Mouse (Mus musculus) embryonic stem cell, embryonic (primary cell): ENCODE results near the gene Radil.

Experiments used
- CTCF ChIA-PET, 4 experiments: fragments of 300-600 bp in 2 of 4; fragments of 350-600 bp in 2 of 4; sonication (Branson Sonifier 250); formaldehyde crosslinking; loops; one replicate each; lab custom pipeline; 2022; ENCODE audit warnings: inconsistent platforms in 2 of 4; lab: Charles Lee
- POLR2A ChIA-PET, 4 experiments: fragments of 300-600 bp in 2 of 4; fragments of 350-600 bp in 2 of 4; sonication (Branson Sonifier 250); formaldehyde crosslinking; loops; one replicate each; lab custom pipeline; 2022; ENCODE audit warnings: antibody characterized with exemption in 4 of 4, inconsistent platforms in 1 of 4; lab: Charles Lee

The Radil gene

DNA sequence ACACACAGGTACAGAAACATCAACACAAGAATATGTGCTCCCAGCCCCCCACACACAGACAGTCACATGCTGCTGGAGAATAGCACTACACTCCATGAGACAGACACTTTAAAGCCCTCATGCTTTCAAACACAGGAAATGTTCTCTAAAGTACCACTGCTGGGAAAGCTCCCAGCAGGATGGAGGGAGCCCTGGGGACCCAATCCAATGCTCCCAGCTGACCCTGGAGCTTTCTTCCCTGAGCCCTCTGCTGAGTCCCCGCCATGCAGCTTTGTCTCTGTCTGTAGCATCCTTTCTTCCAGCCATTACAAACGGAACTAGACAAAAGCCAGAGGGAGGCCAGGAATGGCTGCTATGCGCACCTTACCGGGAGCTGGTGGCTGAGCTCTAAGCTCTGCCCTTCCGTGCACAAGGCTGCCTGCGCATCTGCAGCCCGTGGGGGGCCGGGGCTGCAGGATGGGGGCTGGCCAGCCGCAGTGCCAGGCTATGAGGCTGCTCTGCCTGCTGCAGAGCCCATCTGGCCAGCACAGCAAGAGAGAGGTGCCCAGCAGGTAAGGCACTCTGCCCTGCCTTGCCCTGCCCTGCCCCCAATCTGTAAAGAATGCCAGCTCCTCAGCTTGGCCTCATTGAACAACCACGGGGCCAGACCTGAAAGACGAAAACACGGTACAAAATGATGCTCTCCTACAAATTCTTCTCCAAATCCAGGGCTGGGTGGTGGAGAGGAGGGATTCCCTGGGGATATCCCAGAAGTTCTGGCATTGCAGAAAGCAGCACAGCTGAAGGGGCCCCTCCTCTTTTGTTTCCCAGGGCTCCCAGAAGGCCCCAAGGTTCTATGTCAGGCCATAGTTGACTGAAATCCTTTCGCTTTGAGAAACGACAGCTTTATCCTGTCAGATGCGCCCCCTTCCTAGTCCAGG, 41.5 kb downstream of the Radil start:
- POLR2A ChIA-PET, result interaction anchor here in 3 of 4 experiments (0.6 to 2.3 kb wide), 11 partner anchors 9 to 37 kb away, joined by 3 to 5 read pairs (median 4); partner anchors contain the start of gene Papolb (in 2 of the 3)
- CTCF ChIA-PET, result interaction anchor here in 3 of 4 experiments (0.7 to 1.6 kb wide), 5 partner anchors 9 to 661 kb away, joined by 3 to 4 read pairs (median 4); partner anchors contain the start of gene Radil (in 2 of the 3)

DNA sequence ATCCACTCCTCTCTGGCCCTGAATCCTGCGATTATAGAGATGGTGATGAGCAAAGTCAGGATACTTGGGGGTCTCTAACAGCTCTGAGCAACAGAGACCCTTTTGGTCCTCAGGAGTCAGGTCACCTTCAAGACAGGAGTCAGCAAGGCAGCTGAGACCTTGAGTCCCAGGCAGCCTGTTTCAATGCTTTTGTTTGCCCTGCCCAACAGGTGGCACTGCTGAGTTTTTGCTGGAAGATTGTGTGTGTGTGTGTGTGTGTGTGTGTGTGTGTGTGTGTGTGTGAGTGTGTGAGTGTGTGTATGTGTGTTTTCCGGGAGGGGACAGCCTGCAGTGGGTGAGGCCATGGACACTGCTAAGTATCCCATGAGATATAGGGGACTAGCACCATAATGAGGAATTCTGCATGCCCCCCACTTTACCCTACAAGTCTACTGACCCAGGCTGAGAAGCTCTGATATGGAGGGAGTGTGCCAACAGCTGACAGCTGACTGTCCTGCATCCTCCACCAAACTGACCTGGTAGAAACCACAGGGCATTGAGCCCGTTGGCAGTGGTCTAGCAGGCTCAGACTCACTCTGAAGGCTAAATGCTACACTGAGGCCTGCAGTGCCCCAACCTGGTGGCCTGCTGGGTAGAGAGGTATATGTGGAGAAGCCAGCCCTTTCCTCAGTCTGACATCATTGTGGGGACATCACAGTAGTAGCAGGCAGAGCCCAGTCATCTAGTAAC, 45.0 kb downstream of the Radil start:
- CTCF ChIA-PET, result interaction anchor here (0.6 to 6.3 kb wide), 33 partner anchors 8 to 659 kb away, joined by 3 to 83 read pairs (median 4); partner anchors contain the start of genes Radil (in 1 of the 4) and Slc29a4 (in 1 of the 4)
- POLR2A ChIA-PET, result interaction anchor here in 3 of 4 experiments (0.6 to 2.5 kb wide), 10 partner anchors 11 to 443 kb away, joined by 3 to 9 read pairs (median 4); partner anchors contain the start of genes Papolb (in 1 of the 3) and Radil (in 1 of the 3)

DNA sequence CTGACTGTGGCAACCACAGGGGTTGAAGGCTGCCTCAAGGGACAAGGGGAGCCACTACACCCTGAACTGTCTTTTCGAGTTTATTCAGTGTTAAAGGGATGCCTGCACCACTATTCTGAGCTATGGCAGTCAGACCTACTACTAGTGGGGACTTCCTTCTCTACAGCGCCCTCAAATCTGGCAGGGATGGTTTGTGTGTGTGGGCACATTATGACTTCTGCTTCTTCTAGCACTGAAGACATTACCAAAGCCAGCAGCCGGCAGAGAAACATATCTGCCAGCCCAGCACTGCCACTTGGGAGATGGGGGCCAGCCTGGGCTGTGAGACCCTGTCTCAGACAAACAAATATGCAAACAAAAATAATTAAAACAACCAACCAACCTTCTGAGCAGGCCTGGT, 46.7 kb downstream of the Radil start:
- POLR2A ChIA-PET, result interaction anchor here in 1 of 4 experiments (1.6 kb wide), 1 partner anchor 34 kb away, joined by 3 read pairs; no protein-coding TSS in a partner anchor
- CTCF ChIA-PET, result interaction anchor here in 2 of 4 experiments (1.6 to 6.3 kb wide), 4 partner anchors 42 to 116 kb away, joined by 5 to 83 read pairs (median 24); partner anchors contain the start of gene Radil (in 2 of the 2)

DNA sequence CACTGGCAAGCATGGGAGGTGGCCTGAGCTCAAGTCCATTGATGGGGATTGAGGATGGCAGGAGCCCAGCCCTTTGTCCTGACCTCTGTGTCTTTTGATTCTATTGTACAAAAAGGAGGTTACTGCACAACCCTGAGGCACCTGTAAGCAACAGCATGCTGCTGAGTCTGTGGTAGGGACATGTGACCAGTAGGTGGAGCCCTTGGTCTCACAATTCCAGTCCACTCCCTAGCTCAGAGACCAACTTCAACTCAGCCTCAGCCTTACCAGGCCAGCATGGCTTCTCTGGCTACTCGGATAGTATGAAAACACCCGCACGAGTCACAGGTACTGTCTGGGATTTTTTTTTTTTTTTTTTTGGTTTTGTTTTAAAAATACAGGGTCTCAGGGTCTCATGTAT, 48.5 kb downstream of the Radil start:
- CTCF ChIA-PET, result interaction anchor here (0.5 to 6.3 kb wide), 65 partner anchors 9 to 1892 kb away, joined by 3 to 83 read pairs (median 5); partner anchors contain the start of genes Radil (in 4 of the 4), Ap5z1 (in 1 of the 4) and Papolb (in 1 of the 4)
- POLR2A ChIA-PET, result interaction anchor here in 3 of 4 experiments (0.6 to 2.1 kb wide), 28 partner anchors 11 to 1966 kb away, joined by 3 to 21 read pairs (median 4); partner anchors contain the start of gene Radil (in 1 of the 3)

DNA sequence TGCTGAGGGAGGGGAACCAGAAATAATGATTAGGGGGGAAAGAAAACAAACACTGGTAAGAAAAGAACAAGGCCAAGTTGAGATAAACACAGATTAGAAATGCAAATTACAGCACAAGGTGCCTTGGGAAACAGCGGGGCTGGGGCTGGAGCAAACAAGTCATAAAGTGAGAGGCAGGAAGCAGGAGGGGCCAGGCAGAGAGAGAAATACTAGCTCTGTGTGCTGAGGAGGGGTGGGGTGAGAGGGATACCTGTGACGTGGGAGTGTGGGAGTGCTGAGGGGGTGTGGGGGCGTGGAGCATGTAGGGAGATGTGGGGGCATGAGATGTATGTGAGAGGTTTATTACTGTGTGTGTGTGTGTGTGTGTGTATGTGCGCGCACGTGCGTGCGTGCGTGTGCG, 50.0 kb downstream of the Radil start:
- POLR2A ChIA-PET, result interaction anchor here (0.6 to 1.9 kb wide), 13 partner anchors 8 to 767 kb away, joined by 3 to 8 read pairs (median 3); partner anchors contain the start of genes Ap5z1 (in 1 of the 4), Papolb (in 1 of the 4) and Radil (in 1 of the 4)
- CTCF ChIA-PET, result interaction anchor here (0.6 to 1.7 kb wide), 24 partner anchors 8 to 1247 kb away, joined by 3 to 19 read pairs (median 4); partner anchors contain the start of gene Radil (in 3 of the 4)

DNA sequence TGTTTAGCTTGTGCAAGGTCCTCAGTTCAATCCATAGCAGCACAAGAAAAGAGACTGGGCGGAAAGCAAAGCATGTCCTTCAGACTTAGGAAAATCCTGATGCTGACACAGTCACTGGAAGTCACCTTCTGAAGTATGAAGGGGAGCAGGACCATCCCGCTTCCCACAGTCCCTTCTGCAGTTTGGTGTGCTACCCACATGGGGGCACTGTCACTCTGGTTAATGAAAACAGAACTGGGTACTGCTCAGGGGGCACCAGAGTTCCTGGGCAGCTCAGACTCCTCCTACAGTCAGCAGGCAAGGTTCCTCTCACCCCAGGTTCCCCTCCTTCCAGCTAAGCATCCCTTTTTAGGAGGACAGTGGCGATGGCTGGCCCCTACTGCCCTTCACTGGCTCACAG, 51.9 kb downstream of the Radil start:
- CTCF ChIA-PET, result interaction anchor here (0.6 to 2.8 kb wide), 14 partner anchors 13 to 306 kb away, joined by 3 to 21 read pairs (median 4); partner anchors contain the start of gene Radil (in 2 of the 4)
- POLR2A ChIA-PET, result interaction anchor here in 3 of 4 experiments (0.5 to 1.3 kb wide), 6 partner anchors 12 to 380 kb away, joined by 3 to 4 read pairs (median 3); partner anchors contain the start of gene Radil (in 1 of the 3)

DNA sequence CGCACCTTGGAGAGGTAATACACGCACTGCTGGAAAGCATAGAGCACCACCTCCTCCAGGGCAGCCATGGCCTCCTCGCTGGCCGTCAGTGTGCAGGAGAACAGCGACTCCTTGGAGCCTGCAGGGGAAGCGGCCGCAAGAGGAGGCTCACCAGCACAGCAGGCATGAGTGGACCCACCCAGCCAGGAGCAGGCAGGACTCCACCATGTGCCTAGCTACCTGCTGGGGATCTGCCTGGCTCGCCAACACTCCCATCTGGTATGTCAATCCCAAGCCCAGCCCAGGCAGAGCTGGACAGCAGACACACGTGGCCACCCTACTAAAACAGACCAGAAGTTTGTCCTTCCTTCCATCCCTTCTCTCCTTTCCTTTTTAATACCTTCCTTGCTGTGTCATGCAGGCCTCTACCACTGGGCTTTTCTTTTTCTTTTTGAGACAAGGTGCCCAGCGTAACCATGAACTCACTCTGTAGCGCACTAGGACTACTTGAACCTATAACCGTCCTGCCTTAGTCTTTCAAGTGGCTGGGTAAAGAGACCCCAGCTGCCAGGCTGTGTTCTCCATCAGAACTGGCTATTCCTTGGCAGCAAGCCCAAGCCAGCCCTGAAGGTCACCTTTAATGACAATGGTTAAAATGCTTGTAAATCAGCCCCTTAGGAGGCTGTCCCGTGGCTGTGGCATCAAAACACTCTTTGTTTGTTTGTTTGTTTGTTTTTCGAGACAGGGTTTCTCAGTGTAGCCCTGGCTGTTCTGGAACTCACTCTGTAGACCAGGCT, 55.4 kb downstream of the Radil start:
- ChIA-PET CTCF (interaction anchor here in 2 of 4 experiments (0.5 to 2.0 kb wide), 8 partner anchors 10 to 353 kb away, joined by 3 to 9 read pairs (median 3); partner anchors contain the start of gene Radil (in 1 of the 2)), POLR2A (interaction anchor here in 2 of 4 experiments (1.2 to 1.4 kb wide), 5 partner anchors 22 to 51 kb away, joined by 3 to 4 read pairs (median 4); partner anchors contain the start of gene Papolb (in 1 of the 2))

DNA sequence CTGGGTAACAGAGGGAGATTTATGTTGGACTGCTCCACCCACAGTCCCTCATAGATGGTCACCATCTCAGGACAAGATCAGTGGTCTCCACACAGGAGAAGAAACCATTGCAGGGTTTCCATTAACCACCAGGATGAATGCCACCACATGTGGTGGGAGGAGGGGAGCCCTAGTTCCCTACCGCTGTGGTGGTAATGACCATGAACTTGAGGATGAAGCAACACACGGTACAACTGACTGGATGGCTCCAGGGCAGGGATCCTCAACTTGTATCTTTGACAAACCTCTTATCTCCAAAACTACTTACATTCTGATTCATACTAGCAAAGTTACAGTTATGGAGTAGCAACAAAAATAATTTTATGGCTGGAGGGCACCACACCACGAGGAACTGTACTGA, 57.6 kb downstream of the Radil start:
- ChIA-PET CTCF (interaction anchor here in 2 of 4 experiments (0.6 to 1.0 kb wide), 3 partner anchors 9 to 22 kb away, joined by 3 to 4 read pairs (median 3); no protein-coding TSS in a partner anchor), POLR2A (interaction anchor here in 1 of 4 experiments (1.2 to 2.0 kb wide), 4 partner anchors 10 to 56 kb away, joined by 4 to 5 read pairs (median 4); partner anchors contain the start of gene Papolb)

DNA sequence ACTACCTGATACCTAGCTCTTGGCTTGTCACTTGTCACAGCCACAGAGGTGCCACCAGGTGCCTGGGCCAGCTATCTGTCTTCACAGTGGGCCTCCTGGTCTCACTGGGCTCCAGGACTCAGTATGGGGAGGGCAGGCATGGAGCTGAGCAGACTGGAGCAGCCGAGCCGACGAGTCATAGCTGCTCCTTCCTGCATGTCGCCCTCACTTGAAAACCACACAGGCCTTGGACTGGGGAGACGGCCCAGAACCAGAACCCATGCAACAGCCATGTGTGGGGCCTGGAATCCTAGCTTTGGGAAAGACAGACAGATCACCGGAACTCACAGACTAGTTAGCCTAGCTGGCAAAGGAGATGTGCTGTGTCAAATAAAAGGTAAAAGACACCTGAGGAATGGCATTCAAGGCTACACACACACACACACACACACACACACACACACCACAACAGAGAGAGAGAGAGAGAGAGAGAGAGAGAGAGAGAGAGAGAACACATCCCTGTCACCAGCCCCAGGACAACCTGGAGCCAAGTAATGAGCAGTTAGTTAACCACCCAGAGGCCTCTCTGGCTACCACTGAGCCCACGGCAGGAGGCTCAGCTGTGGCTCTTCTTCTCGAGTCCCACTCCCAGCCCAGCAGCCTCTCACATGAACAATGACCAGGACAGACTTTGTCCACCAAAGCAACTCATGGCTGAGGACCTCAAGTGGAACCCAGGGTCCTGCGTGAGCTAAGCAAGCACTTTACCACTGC, 60.8 kb downstream of the Radil start:
- CTCF ChIA-PET, result interaction anchor here in 2 of 4 experiments (1.1 to 2.1 kb wide), 4 partner anchors 11 to 130 kb away, joined by 3 to 4 read pairs (median 4); partner anchors contain the start of gene Radil (in 1 of the 2)
- POLR2A ChIA-PET, result interaction anchor here in 3 of 4 experiments (0.5 to 1.3 kb wide), 5 partner anchors 12 to 397 kb away, joined by 3 to 5 read pairs (median 4); no protein-coding TSS in a partner anchor

DNA sequence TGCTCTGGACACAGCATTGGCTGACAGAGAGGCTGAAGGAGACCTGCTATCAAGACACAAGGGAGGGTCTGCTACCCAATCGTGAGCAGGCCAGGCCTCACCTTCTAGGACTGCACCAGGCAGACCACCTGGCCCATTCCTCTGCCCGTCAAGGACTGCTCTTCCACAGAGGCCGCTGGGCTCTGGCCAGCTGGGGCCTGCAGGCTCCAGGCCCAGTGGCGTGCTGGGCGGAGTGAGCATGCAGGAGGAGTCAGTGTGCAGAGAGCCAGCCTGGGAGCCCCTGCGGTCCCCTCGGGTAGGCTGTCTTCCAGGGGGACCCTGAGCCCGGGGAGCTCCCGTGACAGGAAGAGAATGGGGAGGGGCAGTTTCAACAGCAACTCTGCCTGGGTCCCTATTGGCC, 64.2 kb downstream of the Radil start:
- POLR2A ChIA-PET, result interaction anchor here in 1 of 4 experiments (0.7 to 1.1 kb wide), 2 partner anchors 12 to 191 kb away, joined by 3 read pairs; no protein-coding TSS in a partner anchor
- CTCF ChIA-PET, result interaction anchor here in 2 of 4 experiments (0.5 to 1.5 kb wide), 4 partner anchors 12 to 21 kb away, joined by 3 to 5 read pairs (median 4); no protein-coding TSS in a partner anchor

DNA sequence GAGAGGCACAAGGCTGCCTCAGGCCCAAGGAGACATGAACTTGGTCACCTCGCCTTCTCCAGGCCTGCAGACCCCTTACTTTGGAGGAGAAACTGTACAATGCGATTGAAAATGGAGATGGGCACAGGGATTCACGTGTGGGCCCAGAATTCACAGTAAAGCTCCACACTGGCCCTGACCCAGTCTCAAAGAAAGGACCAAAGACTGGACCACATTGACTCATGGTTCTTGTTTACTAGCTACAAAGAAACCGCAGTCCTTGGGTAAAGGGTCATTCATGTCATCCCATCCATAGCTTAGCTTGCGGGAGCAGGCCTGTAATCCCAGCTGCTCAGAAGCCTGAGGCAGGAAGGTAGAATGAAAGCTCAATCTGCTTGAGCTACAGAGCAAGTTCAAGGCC, 67.3 kb downstream of the Radil start:
- POLR2A ChIA-PET, result interaction anchor here in 2 of 4 experiments (0.6 to 2.9 kb wide), 11 partner anchors 9 to 334 kb away, joined by 3 to 11 read pairs (median 4); partner anchors contain the start of genes Ap5z1 (in 1 of the 2), Papolb (in 1 of the 2), Radil (in 1 of the 2) and Tnrc18 (in 1 of the 2)
- CTCF ChIA-PET, result interaction anchor here in 3 of 4 experiments (0.5 to 4.5 kb wide), 18 partner anchors 10 to 373 kb away, joined by 3 to 35 read pairs (median 4); partner anchors contain the start of gene Radil (in 3 of the 3)

DNA sequence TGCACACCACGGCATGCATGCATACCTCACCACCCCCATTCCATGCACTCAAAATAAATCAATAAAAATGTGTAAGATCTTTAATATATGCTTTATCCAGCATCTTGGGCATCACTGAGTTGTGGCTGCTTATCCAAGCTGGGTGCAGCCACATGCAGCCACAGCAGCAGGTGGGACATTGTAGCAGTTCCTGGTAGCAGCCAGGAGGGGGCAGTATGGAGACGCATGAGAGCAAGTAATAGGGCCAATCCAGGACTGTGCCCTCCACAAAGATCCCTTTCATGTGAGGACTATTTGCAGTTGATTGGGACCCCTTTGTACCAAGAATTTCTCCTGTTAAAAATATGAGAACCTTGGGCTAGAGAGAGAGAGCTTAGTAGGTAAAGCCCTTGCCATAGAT, 68.4 kb downstream of the Radil start:
- ChIA-PET CTCF (interaction anchor here (0.6 to 4.5 kb wide), 25 partner anchors 8 to 372 kb away, joined by 3 to 35 read pairs (median 4); partner anchors contain the start of gene Radil (in 3 of the 4)), POLR2A (interaction anchor here in 3 of 4 experiments (0.7 to 2.9 kb wide), 7 partner anchors 10 to 68 kb away, joined by 3 to 11 read pairs (median 4); partner anchors contain the start of gene Radil (in 2 of the 3))

DNA sequence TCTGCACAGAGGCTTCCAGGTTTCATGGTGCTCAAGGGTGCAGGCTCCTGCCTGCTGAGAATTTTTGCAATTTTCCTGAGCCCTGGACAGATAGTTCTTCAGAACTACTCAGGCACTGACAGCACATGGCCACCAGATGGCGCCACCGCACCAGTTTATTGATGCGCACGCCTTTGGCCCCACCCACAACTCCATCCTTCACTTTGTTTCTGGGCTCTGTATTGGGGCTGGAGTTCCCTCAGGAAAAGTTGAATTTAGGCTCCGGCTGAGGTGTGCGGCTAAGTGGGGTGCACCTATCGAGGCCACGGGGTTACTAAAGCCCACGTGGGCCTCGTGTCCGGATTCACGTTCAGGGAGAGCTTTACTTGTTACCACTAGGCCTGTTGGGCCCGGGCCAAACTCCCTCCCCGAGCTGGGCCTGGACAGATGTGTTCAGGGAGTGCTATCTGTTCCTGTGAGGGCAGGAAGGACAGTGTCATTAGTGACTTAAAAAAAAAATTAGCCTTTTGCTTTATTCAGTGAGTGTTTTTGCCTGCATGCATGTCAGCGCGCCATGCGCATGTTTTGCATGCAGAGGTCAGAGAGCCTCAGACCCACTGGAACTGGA, 72.0 kb downstream of the Radil start:
- CTCF ChIA-PET, result interaction anchor here (0.6 to 2.1 kb wide), 16 partner anchors 9 to 378 kb away, joined by 3 to 14 read pairs (median 4); partner anchors contain the start of gene Radil (in 3 of the 4)

More for the DNA sequence above, 72.0 kb downstream of the Radil start:
- POLR2A ChIA-PET, result interaction anchor here in 3 of 4 experiments (0.5 to 2.9 kb wide), 10 partner anchors 10 to 113 kb away, joined by 3 to 9 read pairs (median 4); partner anchors contain the start of genes Ap5z1 (in 2 of the 3) and Radil (in 1 of the 3)
